Mouse (Mus musculus) heart, postnatal 0 days (tissue): Measurements from ENCODE around the gene Col4a1. TPM values are rescaled to one million over a fixed set of nuclear protein-coding genes. Genes with fewer than 3 reads are reported as not detected.
A peak's percentile ranks its signal among the peaks of the same experiment; 100 is the strongest.

ENCODE experiments used
- ATAC-seq: fragments of 200-750 bp; cut with Nextera tagmentation; 2 replicates; pipeline ENCODE4 v1.8.0; 2017; ENCODE audit warnings: low read depth, moderate number of reproducible peaks, moderate library complexity; ENCODE audit not compliant: insufficient read depth
- DNase-seq: peaks from one replicate; pipeline ENCODE4 v3.0.0-alpha.2; 2016; ENCODE audit warnings: low spot score
- H3K27ac ChIP-seq: fragments of 300-500 bp; sonication (generic); 2 replicates; pipeline ENCODE4 v1.5.1; 2014; ENCODE audit warnings: low read depth, mild to moderate bottlenecking
- H3K27me3 ChIP-seq: fragments of 300-500 bp; sonication (generic); 2 replicates; pipeline ENCODE4 v1.6.1; 2014; ENCODE audit warnings: low read length, mixed read lengths; ENCODE audit not compliant: control insufficient read depth, insufficient read depth
- H3K36me3 ChIP-seq: fragments of 300-500 bp; sonication (generic); replicated peaks from 2 replicates; pipeline ENCODE4 v1.6.1; 2014; ENCODE audit warnings: low read length, mixed read lengths; ENCODE audit not compliant: control insufficient read depth, insufficient read depth
- H3K4me1 ChIP-seq: fragments of 300-500 bp; sonication (generic); 2 replicates; pipeline ENCODE4 v1.6.1; 2014; ENCODE audit warnings: antibody characterized with exemption; ENCODE audit not compliant: control insufficient read depth, insufficient read depth
- H3K4me2 ChIP-seq: fragments of 300-500 bp; sonication (generic); 2 replicates; pipeline ENCODE4 v1.6.1; 2014; ENCODE audit warnings: low read depth, mild to moderate bottlenecking, low read length, moderate library complexity
- H3K4me3 ChIP-seq: fragments of 300-500 bp; sonication (generic); 2 replicates; pipeline ENCODE4 v1.5.1; 2014; ENCODE audit warnings: low read depth, low read length
- H3K9ac ChIP-seq: fragments of 300-500 bp; sonication (generic); replicated peaks from 2 replicates; pipeline ENCODE4 v1.6.1; 2014; ENCODE audit warnings: low read depth, low read length, mixed read lengths
- H3K9me3 ChIP-seq: fragments of 300-500 bp; sonication (generic); replicated peaks from 2 replicates; pipeline ENCODE4 v1.6.1; 2016; ENCODE audit warnings: low read length; ENCODE audit not compliant: control insufficient read depth
- CTCF ChIP-seq: IDR thresholded peaks from 2 replicates; pipeline ENCODE4 v1.5.1; 2016; ENCODE audit warnings: antibody characterized with exemption, control low read depth, low read depth
- EP300 ChIP-seq: IDR thresholded peaks from 2 replicates; pipeline ENCODE4 v1.6.1; 2016; ENCODE audit warnings: antibody characterized with exemption, low read depth
- WGBS: fragments of 180-500 bp; shearing (Covaris S2); extraction: QIAGEN DNeasy Blood & Tissue Kit; methylation state at CpG from one replicate; pipeline ENCODE4 v1.1.7; 2014; 5-methylcytosine and 5-hydroxymethylcytosine counted together
- polyA plus RNA-seq: library from polyadenylated mRNA; unstranded; fragments of >200 nt; fragmentation: Nextera tagmentation; extraction: Ambion mirVana; gene quantifications from 2 replicates; pipeline ENCODE4 v1.2.1, GENCODE M21; 2015
- total RNA-seq: library from RNA; depleted of rRNA; stranded (reverse); fragments of >200 nt; gene quantifications from 2 replicates; pipeline ENCODE4 v1.2.3, GENCODE M21; 2014; ENCODE audit warnings: low replicate concordance

Gene Col4a1
- total and polyA plus RNA-seq, 2 experiments from 2014 or later = 191 to 921 TPM

- 2% methylated on average over 45 of the region's 45 CpGs for WGBS
- Histone ChIP-seq H3K4me3 (peak overlapping the region; percentile 83), H3K27me3 (no peaks in the 10 kb centered on the region), H3K9ac (peak overlapping the region; percentile 91), H3K36me3 (peaks cover 19% of the 10 kb centered on the region), H3K4me2 (peak overlapping the region; percentile 75), H3K27ac (peak overlapping the region; percentile 92), H3K9me3 (no peaks in the 10 kb centered on the region), H3K4me1 (peaks cover 62% of the 10 kb centered on the region)
- ATAC-seq = peak; percentile 19; the same call in 1 of the 2 replicates
- TF ChIP-seq CTCF = no peak
- TF ChIP-seq EP300 = no peak
- DNase-seq = no peak
Observed at GRCm38 (mm10) chr8:11313176-11314111, 818 bp upstream of the Col4a1 start.

DNA sequence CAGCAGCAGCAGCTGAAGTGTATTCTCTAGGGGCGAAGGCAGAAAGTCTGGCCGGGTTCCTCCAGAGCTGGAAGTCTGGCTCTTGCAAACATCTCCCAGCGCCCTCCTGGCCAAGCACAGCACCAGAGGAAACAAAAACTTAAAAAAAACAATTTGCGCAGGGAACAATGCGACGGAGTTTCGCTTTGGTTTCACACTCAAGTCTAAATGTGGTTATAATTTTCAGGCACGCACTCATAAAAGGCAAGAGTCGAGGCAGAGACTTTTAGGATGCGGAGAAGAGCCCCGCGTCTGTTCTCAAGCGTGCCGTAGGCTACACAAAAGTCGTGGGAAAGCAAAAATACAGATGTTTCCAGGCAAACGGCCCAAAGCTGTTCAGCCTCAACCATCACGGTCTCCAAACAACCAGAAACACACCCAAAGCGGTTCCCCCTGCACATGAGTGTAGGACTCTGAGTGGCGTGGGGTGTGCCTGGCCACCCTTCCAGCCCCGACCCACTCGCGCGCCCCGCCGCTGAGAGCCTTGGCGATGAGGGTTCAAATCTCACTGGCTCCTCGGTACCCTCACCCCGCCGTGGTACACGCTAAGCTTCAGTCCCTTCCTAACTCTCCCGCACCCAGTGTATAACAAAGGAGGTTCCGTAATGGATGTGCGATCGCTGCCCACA lies 811 bp downstream of the Col4a1 start:
- Histone ChIP-seq H3K4me1 (peaks cover 60% of the 10 kb centered on the region), H3K27me3 (no peaks in the 10 kb centered on the region)
- TF ChIP-seq CTCF = no peak
- TF ChIP-seq EP300 = no peak

GRCm38 (mm10) chr8:11310049-11310448 lies 2.6 kb downstream of the Col4a1 start:
- Histone ChIP-seq H3K9ac (0 out of 2 replicates have a peak overlapping the region, but pooled peaks have one; percentile 32), H3K4me1 (peaks cover 43% of the 10 kb centered on the region), H3K27me3 (no peaks in the 10 kb centered on the region), H3K9me3 (no peaks in the 10 kb centered on the region), H3K4me3 (peak overlapping the region; percentile 83), H3K27ac (peak overlapping the region; percentile 40), H3K4me2 (peak overlapping the region; percentile 75), H3K36me3 (peaks cover 17% of the 10 kb centered on the region)
- ATAC-seq (no peak), DNase-seq (no peak)
- WGBS = 44% methylated on average over 2 of the region's 2 CpGs
- no peak for TF ChIP-seq EP300
- TF ChIP-seq CTCF = no peak

More for the DNA sequence above, 811 bp downstream of the Col4a1 start:
- no peak; the same call in 1 of the 2 replicates for ATAC-seq
- H3K27ac ChIP-seq = peak overlapping the region; percentile 92
- peak overlapping the region; percentile 91 for H3K9ac ChIP-seq
- peak overlapping the region; percentile 75 for H3K4me2 ChIP-seq
- H3K36me3 ChIP-seq = peaks cover 26% of the 10 kb centered on the region
- H3K9me3 ChIP-seq = no peaks in the 10 kb centered on the region
- 2% methylated on average over 34 of the region's 34 CpGs for WGBS
- peak overlapping the region; percentile 83 for H3K4me3 ChIP-seq
- peak; percentile 62 for DNase-seq

GRCm38 (mm10) chr8:11309226-11309625 lies 3.4 kb downstream of the Col4a1 start:
- Histone ChIP-seq H3K9me3 (no peaks in the 10 kb centered on the region), H3K27ac (peak overlapping the region; percentile 40), H3K4me2 (peak overlapping the region; percentile 75), H3K9ac (0 out of 2 replicates have a peak overlapping the region, but pooled peaks have one; percentile 2), H3K4me1 (peaks cover 35% of the 10 kb centered on the region), H3K4me3 (peak overlapping the region; percentile 83), H3K36me3 (peaks cover 17% of the 10 kb centered on the region), H3K27me3 (no peaks in the 10 kb centered on the region)
- TF ChIP-seq CTCF = no peak
- no peak for TF ChIP-seq EP300
- 29% methylated on average over 5 of the region's 5 CpGs for WGBS
- ATAC-seq = no peak
- DNase-seq = no peak

DNA sequence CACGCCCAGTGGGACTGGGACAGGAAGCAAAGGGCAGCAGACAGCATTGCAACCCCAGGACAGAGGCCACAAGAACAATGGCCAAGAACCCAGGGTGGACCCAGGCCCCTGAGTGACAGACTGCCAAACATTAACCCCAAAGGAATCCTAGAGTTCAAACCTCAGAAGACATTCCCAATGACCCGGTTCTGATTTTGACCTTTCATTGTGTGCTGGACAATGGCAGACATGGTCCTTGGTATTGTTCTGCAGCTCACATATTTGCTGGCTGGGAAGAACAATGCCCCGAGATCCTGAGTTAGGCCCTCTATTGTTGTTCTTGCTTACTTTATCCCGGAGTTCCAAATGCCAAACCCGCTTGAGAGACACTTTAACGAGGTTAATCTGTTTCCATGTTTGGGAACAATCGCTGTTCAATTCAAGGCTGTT lies 4.0 kb downstream of the Col4a1 start:
- ATAC-seq = no peak
- peak overlapping the region; percentile 40 for H3K27ac ChIP-seq
- DNase-seq = no peak
- 47% methylated on average over 7 of the region's 7 CpGs for WGBS
- peak overlapping the region; percentile 83; the same call in 1 of the 2 replicates for H3K4me3 ChIP-seq
- no peak overlapping the region for H3K9ac ChIP-seq
- H3K4me1 ChIP-seq = peaks cover 32% of the 10 kb centered on the region
- H3K27me3 ChIP-seq = no peaks in the 10 kb centered on the region
- H3K36me3 ChIP-seq = peaks cover 17% of the 10 kb centered on the region
- peak overlapping the region; percentile 75 for H3K4me2 ChIP-seq
- no peak for TF ChIP-seq CTCF
- no peak for TF ChIP-seq EP300
- H3K9me3 ChIP-seq = no peaks in the 10 kb centered on the region
